Mouse (Mus musculus): ENCODE data around the gene Dlst. TPM values are rescaled to one million over a fixed set of nuclear protein-coding genes. Genes with fewer than 3 reads are reported as not detected.

The Dlst gene
- 113 TPM in 2 replicates for polyA plus RNA-seq (2015; fragmentation: Nextera tagmentation; extraction: Ambion mirVana)

DNA sequence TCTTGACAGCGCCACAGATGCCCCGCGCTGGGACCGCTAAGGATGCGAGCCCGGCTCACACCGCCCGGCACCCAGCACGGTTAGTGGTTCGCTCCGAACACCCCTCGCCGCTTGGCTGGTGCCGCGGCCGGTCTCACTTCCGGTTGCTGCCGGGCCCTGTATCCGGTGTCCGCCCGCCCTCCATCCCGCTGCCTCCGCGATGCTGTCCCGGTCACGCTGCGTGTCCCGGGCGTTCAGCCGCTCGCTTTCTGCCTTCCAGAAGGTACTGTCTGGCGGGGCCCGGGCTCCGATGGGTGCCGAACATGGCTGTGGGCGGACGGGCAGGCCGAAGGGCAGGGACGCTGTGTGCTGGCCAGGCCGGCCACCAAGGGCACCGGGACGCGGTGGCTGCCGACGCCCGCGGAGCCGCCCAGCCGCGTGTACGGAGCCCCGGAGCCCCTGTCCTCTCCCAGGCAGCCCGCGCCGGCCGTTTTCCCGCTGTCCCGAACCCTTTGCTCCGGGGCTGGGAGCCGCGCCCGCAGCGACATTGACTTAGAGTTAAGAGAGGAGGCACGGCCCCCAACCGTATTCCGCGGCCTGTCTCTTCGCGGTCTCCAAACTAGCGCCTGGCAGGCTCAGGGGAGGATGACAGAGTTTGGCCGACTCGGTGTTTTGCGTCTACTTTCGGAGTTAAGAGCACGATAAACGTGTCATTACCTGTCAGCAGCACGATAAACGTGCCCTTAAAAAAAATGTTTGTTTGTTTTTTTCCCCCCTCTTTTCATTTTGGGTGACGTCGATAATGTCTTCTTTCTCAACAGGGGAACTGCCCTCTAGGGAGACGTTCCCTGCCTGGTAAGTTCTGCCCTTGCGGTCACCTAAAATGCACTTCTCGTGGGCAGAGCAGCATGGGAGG lies at the start of gene Dlst, which contains the start of gene Prox2:
Gene Dlst, plus strand, starts transcription at position 136 of the 895 bp plus-strand sequence.
Gene Prox2, minus strand, starts transcription at position 62 of the 895 bp plus-strand sequence.
- Histone ChIP-seq H3K4me1 (ENCODE audit: control insufficient read depth, insufficient read depth, low read length) (peaks cover 32% of the 10 kb centered on the region), H3K27me3 (ENCODE audit: control insufficient read depth, insufficient read depth, low read length) (no peaks in the 10 kb centered on the region), H3K36me3 (ENCODE audit: control insufficient read depth, insufficient read depth, low read length) (no peaks in the 10 kb centered on the region), H3K4me3 (replicated peaks; ENCODE audit: low read length) (peak within 1 kb of the TSS; percentile 96), H3K9me3 (replicated peaks; ENCODE audit: control insufficient read depth, low read length) (no peaks in the 10 kb centered on the region), H3K9ac (ENCODE audit: low read length) (peak within 1 kb of the TSS; percentile 99), H3K4me2 (ENCODE audit: low read depth, low read length) (peak within 1 kb of the TSS; percentile 84), H3K27ac (ENCODE audit: low read length) (peak within 1 kb of the TSS; percentile 87)
- peak; percentile 95 for ATAC-seq (ENCODE audit: insufficient read depth, low FRiP score)
- under 1% methylated on average over 83 of the region's 83 CpGs for WGBS

DNA sequence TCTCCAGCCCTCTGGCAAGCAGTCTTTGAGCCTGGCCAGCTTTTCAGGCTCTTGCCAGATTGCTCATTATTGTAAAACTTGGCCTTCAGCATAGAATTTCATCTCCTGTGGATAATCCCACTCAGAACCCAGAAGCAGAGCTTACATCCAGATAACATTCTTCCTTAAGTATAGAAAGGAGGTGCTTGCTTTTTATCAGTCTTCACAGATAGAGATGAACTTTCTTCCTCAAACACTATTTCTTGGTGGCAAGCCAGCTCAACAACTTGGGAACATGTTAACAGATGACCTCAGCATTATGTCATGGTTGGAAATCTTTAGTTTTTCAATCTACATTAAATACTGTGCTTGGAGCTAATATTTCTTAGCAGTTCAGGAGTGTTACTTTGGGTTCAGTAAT lies 39.6 kb upstream of the Dlst start:
- H3K9ac ChIP-seq (ENCODE audit: low read length): no peak overlapping the region
- peaks cover 13% of the 10 kb centered on the region; the same call in 1 of the 2 replicates for H3K36me3 ChIP-seq (ENCODE audit: control insufficient read depth, insufficient read depth, low read length)
- H3K4me2 ChIP-seq (ENCODE audit: low read depth, low read length): no peak overlapping the region
- H3K4me3 ChIP-seq (replicated peaks; ENCODE audit: low read length): no peak overlapping the region
- no peaks in the 10 kb centered on the region for H3K4me1 ChIP-seq (ENCODE audit: control insufficient read depth, insufficient read depth, low read length)
- no peak for ATAC-seq (ENCODE audit: insufficient read depth, low FRiP score)
- no peaks in the 10 kb centered on the region for H3K27me3 ChIP-seq (ENCODE audit: control insufficient read depth, insufficient read depth, low read length)
- no peaks in the 10 kb centered on the region for H3K9me3 ChIP-seq (replicated peaks; ENCODE audit: control insufficient read depth, low read length)
- no peak overlapping the region for H3K27ac ChIP-seq (ENCODE audit: low read length)

DNA sequence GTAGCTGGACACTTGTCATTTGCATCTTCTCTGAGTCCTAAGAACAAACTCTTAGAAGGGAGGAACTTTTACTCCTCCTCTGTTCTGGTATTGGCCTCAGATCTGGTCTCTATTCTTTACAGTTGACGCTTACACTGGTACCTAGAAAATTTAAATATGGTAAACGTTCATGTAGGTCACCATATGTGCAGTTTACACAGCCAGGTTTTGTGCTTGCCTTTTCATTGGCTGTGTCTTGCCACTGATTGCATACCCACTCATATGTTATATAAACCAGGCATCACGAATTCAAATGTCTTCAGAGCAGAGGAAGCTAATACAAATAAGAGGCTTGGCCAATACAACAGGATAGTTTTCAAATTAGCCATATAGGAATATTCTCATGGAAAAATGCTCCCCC lies 33.5 kb upstream of the Dlst start:
- Histone ChIP-seq H3K27me3 (ENCODE audit: control insufficient read depth, insufficient read depth, low read length) (no peaks in the 10 kb centered on the region), H3K4me1 (ENCODE audit: control insufficient read depth, insufficient read depth, low read length) (no peaks in the 10 kb centered on the region), H3K4me2 (ENCODE audit: low read depth, low read length) (no peak overlapping the region), H3K27ac (ENCODE audit: low read length) (no peak overlapping the region), H3K4me3 (replicated peaks; ENCODE audit: low read length) (no peak overlapping the region), H3K9ac (ENCODE audit: low read length) (no peak overlapping the region), H3K9me3 (replicated peaks; ENCODE audit: control insufficient read depth, low read length) (no peaks in the 10 kb centered on the region), H3K36me3 (ENCODE audit: control insufficient read depth, insufficient read depth, low read length) (no peaks in the 10 kb centered on the region)
- 84% methylated on average over 3 of the region's 3 CpGs for WGBS
- ATAC-seq (ENCODE audit: insufficient read depth, low FRiP score): no peak

DNA sequence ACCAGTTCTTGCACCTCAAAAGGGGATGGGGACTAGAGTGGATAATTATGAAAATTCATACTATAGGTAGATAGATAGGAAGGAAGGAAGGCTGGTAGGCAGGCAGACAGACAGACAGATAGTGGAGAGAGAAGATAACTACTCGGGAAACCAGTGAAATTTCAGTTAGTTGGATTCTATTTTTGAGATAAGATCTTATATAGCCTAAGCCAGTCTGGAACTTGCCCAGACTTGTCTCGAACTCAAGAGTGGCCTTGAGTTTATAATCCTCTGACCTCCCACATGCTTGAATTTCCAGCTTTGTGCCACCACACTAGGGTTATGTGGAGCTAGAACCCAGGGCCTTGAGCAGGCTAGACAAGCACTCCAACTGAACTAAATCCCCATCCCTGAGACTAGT lies 26.4 kb upstream of the Dlst start:
- no peak overlapping the region for H3K4me2 ChIP-seq (ENCODE audit: low read depth, low read length)
- H3K36me3 ChIP-seq (ENCODE audit: control insufficient read depth, insufficient read depth, low read length): peaks cover 20% of the 10 kb centered on the region; the same call in 1 of the 2 replicates
- no peaks in the 10 kb centered on the region for H3K4me1 ChIP-seq (ENCODE audit: control insufficient read depth, insufficient read depth, low read length)
- 75% methylated on average over 2 of the region's 2 CpGs for WGBS
- no peak overlapping the region for H3K27ac ChIP-seq (ENCODE audit: low read length)
- no peak overlapping the region for H3K4me3 ChIP-seq (replicated peaks; ENCODE audit: low read length)
- no peak for ATAC-seq (ENCODE audit: insufficient read depth, low FRiP score)
- H3K27me3 ChIP-seq (ENCODE audit: control insufficient read depth, insufficient read depth, low read length): no peaks in the 10 kb centered on the region
- 0 out of 2 replicates have a peak, but pooled peaks cover 2% of the 10 kb centered on the region for H3K9me3 ChIP-seq (replicated peaks; ENCODE audit: control insufficient read depth, low read length)
- H3K9ac ChIP-seq (ENCODE audit: low read length): no peak overlapping the region

DNA sequence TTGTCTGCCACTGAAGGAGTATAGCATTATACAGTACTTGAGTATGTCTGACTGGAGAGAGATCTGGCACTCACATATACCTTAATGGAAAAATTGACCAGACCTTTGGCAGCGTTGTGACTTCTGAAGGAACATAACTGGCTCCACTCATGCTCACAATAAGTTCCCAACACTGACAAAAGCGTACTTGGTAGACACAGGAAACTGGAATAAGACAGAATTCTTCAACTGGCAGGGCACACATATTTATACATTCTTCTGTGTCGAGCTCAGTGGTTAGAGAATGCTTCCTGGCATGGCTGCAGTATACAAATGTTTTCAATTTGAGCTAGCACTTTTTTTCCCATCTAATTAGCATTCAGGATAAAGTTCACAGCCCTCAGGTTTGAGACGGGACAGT lies 25.7 kb upstream of the Dlst start:
- ATAC-seq (ENCODE audit: insufficient read depth, low FRiP score): no peak
- 79% methylated on average over 4 of the region's 4 CpGs for WGBS
- H3K27me3 ChIP-seq (ENCODE audit: control insufficient read depth, insufficient read depth, low read length): no peaks in the 10 kb centered on the region

DNA sequence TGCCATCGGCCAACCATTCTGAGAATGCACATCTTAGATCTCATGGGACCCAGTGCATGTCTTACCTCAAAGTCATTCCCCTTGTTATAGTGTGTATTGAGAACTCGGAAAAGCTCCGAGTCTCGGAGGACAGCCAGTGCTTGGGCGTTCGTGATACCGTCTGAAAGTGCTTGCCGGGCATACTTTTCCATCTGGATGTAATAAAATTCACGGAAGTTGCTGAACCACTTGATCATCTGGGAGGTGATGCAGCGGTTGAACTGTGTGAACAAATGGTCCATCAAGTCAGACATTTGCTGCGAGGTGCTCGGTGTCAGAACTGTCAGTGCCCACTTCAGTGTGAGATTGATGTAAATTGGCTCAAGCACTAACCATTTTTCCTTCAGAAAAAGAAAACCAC lies 22.8 kb upstream of the Dlst start:
- H3K4me1 ChIP-seq (ENCODE audit: control insufficient read depth, insufficient read depth, low read length): no peaks in the 10 kb centered on the region
- no peak for ATAC-seq (ENCODE audit: insufficient read depth, low FRiP score)
- WGBS: 91% methylated on average over 12 of the region's 12 CpGs
- H3K4me3 ChIP-seq (replicated peaks; ENCODE audit: low read length): no peak overlapping the region
- H3K9me3 ChIP-seq (replicated peaks; ENCODE audit: control insufficient read depth, low read length): 0 out of 2 replicates have a peak, but pooled peaks cover 2% of the 10 kb centered on the region
- no peak overlapping the region for H3K4me2 ChIP-seq (ENCODE audit: low read depth, low read length)
- H3K9ac ChIP-seq (ENCODE audit: low read length): no peak overlapping the region
- no peaks in the 10 kb centered on the region for H3K27me3 ChIP-seq (ENCODE audit: control insufficient read depth, insufficient read depth, low read length)
- no peak overlapping the region for H3K27ac ChIP-seq (ENCODE audit: low read length)
- peaks cover 20% of the 10 kb centered on the region; the same call in 1 of the 2 replicates for H3K36me3 ChIP-seq (ENCODE audit: control insufficient read depth, insufficient read depth, low read length)

More for the DNA sequence above, 25.7 kb upstream of the Dlst start:
- Histone ChIP-seq H3K9me3 (replicated peaks; ENCODE audit: control insufficient read depth, low read length) (0 out of 2 replicates have a peak, but pooled peaks cover 2% of the 10 kb centered on the region), H3K9ac (ENCODE audit: low read length) (no peak overlapping the region), H3K4me1 (ENCODE audit: control insufficient read depth, insufficient read depth, low read length) (no peaks in the 10 kb centered on the region), H3K27ac (ENCODE audit: low read length) (no peak overlapping the region), H3K4me3 (replicated peaks; ENCODE audit: low read length) (no peak overlapping the region), H3K4me2 (ENCODE audit: low read depth, low read length) (no peak overlapping the region), H3K36me3 (ENCODE audit: control insufficient read depth, insufficient read depth, low read length) (peaks cover 20% of the 10 kb centered on the region; the same call in 1 of the 2 replicates)

DNA sequence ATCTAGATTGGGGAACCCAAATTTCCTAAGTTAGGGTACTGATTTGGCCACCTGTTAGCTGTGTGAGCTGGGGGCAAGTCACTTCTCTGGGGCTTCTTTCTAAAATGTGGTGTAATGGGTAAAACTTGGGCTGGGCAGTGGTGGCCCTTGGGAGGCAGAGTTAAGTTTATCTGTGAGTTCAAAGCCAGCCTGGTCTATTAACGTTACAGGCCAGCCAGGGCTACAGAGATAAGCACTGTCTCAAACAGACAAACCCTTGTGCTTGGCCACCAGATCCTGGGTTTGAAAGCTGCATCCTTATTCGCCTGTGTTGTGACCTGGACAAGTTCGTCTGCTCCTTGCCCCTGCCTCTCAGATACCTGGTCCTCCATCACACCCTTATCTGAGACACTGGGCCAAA lies 19.4 kb upstream of the Dlst start:
- Histone ChIP-seq H3K4me2 (ENCODE audit: low read depth, low read length) (no peak overlapping the region), H3K9ac (ENCODE audit: low read length) (no peak overlapping the region), H3K4me3 (replicated peaks; ENCODE audit: low read length) (no peak overlapping the region), H3K27me3 (ENCODE audit: control insufficient read depth, insufficient read depth, low read length) (no peaks in the 10 kb centered on the region), H3K27ac (ENCODE audit: low read length) (no peak overlapping the region), H3K9me3 (replicated peaks; ENCODE audit: control insufficient read depth, low read length) (0 out of 2 replicates have a peak, but pooled peaks cover 2% of the 10 kb centered on the region), H3K4me1 (ENCODE audit: control insufficient read depth, insufficient read depth, low read length) (0 out of 2 replicates have a peak, but pooled peaks cover 4% of the 10 kb centered on the region), H3K36me3 (ENCODE audit: control insufficient read depth, insufficient read depth, low read length) (peaks cover 20% of the 10 kb centered on the region; the same call in 1 of the 2 replicates)
- WGBS: 75% methylated on average over 3 of the region's 3 CpGs
- no peak for ATAC-seq (ENCODE audit: insufficient read depth, low FRiP score)

DNA sequence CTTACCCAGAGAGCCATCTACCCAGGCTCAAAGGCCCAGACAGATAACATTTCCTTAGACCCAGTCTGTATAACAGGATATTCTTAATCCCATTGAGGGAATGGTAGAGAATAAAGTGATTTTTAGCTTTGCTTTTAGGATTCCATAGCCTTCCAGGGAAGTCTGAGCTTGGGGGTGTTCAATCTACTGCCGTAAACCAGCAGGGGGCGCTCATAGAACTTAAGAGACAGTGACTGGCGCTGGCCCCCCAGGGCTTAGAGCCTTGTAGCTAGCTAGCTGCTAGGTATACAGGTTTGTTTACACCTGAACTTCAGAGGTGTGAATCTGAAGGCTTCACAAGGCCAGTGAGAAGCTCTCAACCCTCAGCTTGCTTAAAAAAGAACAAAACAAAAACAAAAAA lies 18.4 kb upstream of the Dlst start:
- peaks cover 14% of the 10 kb centered on the region; the same call in 1 of the 2 replicates for H3K36me3 ChIP-seq (ENCODE audit: control insufficient read depth, insufficient read depth, low read length)
- H3K4me2 ChIP-seq (ENCODE audit: low read depth, low read length): no peak overlapping the region
- H3K4me1 ChIP-seq (ENCODE audit: control insufficient read depth, insufficient read depth, low read length): 0 out of 2 replicates have a peak, but pooled peaks cover 4% of the 10 kb centered on the region
- ATAC-seq (ENCODE audit: insufficient read depth, low FRiP score): no peak
- H3K9ac ChIP-seq (ENCODE audit: low read length): no peak overlapping the region
- no peak overlapping the region for H3K4me3 ChIP-seq (replicated peaks; ENCODE audit: low read length)
- 5% methylated on average over 3 of the region's 3 CpGs for WGBS
- no peak overlapping the region for H3K27ac ChIP-seq (ENCODE audit: low read length)
- 0 out of 2 replicates have a peak, but pooled peaks cover 2% of the 10 kb centered on the region for H3K9me3 ChIP-seq (replicated peaks; ENCODE audit: control insufficient read depth, low read length)
- H3K27me3 ChIP-seq (ENCODE audit: control insufficient read depth, insufficient read depth, low read length): no peaks in the 10 kb centered on the region

DNA sequence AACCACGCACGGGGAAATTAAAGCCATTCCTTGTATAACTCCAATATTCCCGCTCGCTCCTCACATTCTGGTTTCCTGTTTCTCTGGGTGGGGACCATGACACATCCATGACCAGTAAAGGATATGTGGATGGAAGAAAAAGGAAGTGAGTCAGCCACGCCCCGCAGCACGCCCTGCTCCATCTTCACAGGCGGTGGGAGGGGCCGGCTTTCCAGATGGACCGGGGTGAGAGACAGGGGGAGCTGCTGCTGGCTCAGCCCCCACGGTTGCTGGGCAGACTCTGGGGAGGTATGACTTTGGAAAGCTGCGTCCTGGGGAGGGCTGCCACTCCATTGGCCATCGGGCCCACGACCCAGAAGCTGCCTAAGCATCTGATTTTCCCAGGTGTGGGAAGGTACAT lies 16.6 kb upstream of the Dlst start:
- 0 out of 2 replicates have a peak, but pooled peaks cover 4% of the 10 kb centered on the region for H3K4me1 ChIP-seq (ENCODE audit: control insufficient read depth, insufficient read depth, low read length)
- 0 out of 2 replicates have a peak, but pooled peaks cover 2% of the 10 kb centered on the region for H3K9me3 ChIP-seq (replicated peaks; ENCODE audit: control insufficient read depth, low read length)
- H3K9ac ChIP-seq (ENCODE audit: low read length): 0 out of 2 replicates have a peak overlapping the region, but pooled peaks have one; percentile 8
- 22% methylated on average over 14 of the region's 14 CpGs for WGBS
- no peaks in the 10 kb centered on the region for H3K36me3 ChIP-seq (ENCODE audit: control insufficient read depth, insufficient read depth, low read length)
- H3K27me3 ChIP-seq (ENCODE audit: control insufficient read depth, insufficient read depth, low read length): no peaks in the 10 kb centered on the region
- no peak overlapping the region for H3K27ac ChIP-seq (ENCODE audit: low read length)
- H3K4me3 ChIP-seq (replicated peaks; ENCODE audit: low read length): no peak overlapping the region
- ATAC-seq (ENCODE audit: insufficient read depth, low FRiP score): peak; percentile 70; the same call in 1 of the 2 replicates
- peak overlapping the region; percentile 11; the same call in 1 of the 2 replicates for H3K4me2 ChIP-seq (ENCODE audit: low read depth, low read length)
